Mouse (Mus musculus) limb, embryonic 14.5 days (tissue): ENCODE data around the gene Cryab. TPM values are rescaled to one million over a fixed set of nuclear protein-coding genes. Genes with fewer than 3 reads are reported as not detected.
A peak's percentile ranks its signal among the peaks of the same experiment; 100 is the strongest.

Experiments used
- ATAC-seq: fragments of 200-750 bp; cut with Nextera tagmentation; 2 replicates; pipeline ENCODE4 v1.8.0; 2017; ENCODE audit warnings: low read depth, moderate number of reproducible peaks, moderate TSS enrichment; ENCODE audit not compliant: low FRiP score
- DNase-seq: peaks from one replicate; pipeline ENCODE4 v3.0.0-alpha.2; 2015; ENCODE audit warnings: low spot score
- H3K27ac ChIP-seq: fragments of 300-500 bp; sonication (generic); replicated peaks from 2 replicates; pipeline ENCODE4 v1.5.1; 2014; ENCODE audit warnings: low read depth, mild to moderate bottlenecking, low read length, moderate library complexity, mixed read lengths
- H3K27me3 ChIP-seq: fragments of 300-500 bp; sonication (generic); 2 replicates; pipeline ENCODE4 v1.6.1; 2014; ENCODE audit warnings: low read length, mixed read lengths; ENCODE audit not compliant: control insufficient read depth, insufficient read depth
- H3K36me3 ChIP-seq: fragments of 300-500 bp; sonication (generic); 2 replicates; pipeline ENCODE4 v1.6.1; 2014; ENCODE audit warnings: mild to moderate bottlenecking, low read length, moderate library complexity, mixed read lengths; ENCODE audit not compliant: control insufficient read depth, insufficient read depth
- H3K4me1 ChIP-seq: fragments of 300-500 bp; sonication (generic); 2 replicates; pipeline ENCODE4 v1.6.1; 2014; ENCODE audit warnings: antibody characterized with exemption, low read length, mixed read lengths; ENCODE audit not compliant: control insufficient read depth, insufficient read depth
- H3K4me2 ChIP-seq: fragments of 300-500 bp; sonication (generic); replicated peaks from 2 replicates; pipeline ENCODE4 v1.6.1; 2014; ENCODE audit warnings: low read depth, mild to moderate bottlenecking, low read length, moderate library complexity; ENCODE audit not compliant: severe bottlenecking
- H3K4me3 ChIP-seq: fragments of 300-500 bp; sonication (generic); replicated peaks from 2 replicates; pipeline ENCODE4 v1.5.1; 2014; ENCODE audit warnings: low read length
- H3K9ac ChIP-seq: fragments of 300-500 bp; sonication (generic); 2 replicates; pipeline ENCODE4 v1.6.1; 2014; ENCODE audit warnings: mild to moderate bottlenecking, low read depth, low read length, moderate library complexity; ENCODE audit not compliant: severe bottlenecking
- H3K9me3 ChIP-seq: fragments of 300-500 bp; sonication (generic); 2 replicates; pipeline ENCODE4 v1.6.1; 2016; ENCODE audit warnings: low read length; ENCODE audit not compliant: control insufficient read depth
- POLR2A ChIP-seq: fragments of 200-500 bp; IDR thresholded peaks from 2 replicates; pipeline ENCODE4 v1.8.0; 2012; ENCODE audit warnings: inconsistent platforms, mild to moderate bottlenecking, moderate library complexity, borderline replicate concordance; ENCODE audit not compliant: insufficient read depth, insufficient read length; ENCODE audit errors: extremely low read depth
- WGBS: fragments of 180-500 bp; shearing (Covaris S2); extraction: QIAGEN DNeasy Blood & Tissue Kit; methylation state at CpG from one replicate; pipeline ENCODE4 v1.1.7; 2014; 5-methylcytosine and 5-hydroxymethylcytosine counted together
- polyA plus RNA-seq, 2 experiments: library from polyadenylated mRNA; depleted of rRNA in 1 of 2; stranded (reverse) in 1 of 2; unstranded in 1 of 2; fragments of >200 nt; fragmentation: Nextera tagmentation in 1 of 2; extraction: Ambion mirVana in 1 of 2; gene quantifications; 2 replicates each; pipeline versions ENCODE4 v1.2.1 to v1.2.3; 2012 to 2014

The Cryab gene
- polyA plus RNA-seq, 2 experiments, result 80.7 to 117 TPM

DNA sequence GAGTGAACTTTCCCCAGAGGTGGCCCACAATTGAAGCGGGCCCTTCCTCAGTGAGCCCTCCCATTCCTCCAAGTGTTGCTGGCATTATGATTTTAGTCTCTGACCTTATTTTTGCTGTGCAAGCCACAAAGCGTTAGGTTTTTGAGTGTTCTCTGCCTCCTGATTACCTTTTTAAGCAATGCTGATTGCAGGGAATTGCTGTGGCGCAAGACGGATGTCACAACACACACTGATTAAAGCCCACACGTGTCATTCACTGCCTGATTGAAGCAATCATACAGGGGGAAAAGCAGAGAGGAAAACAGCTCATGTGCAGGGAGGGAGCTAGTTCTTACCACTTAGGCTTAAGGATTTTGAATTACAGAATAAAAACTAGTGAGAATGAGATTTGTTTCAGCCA lies 47.2 kb downstream of the Cryab start:
- no peak overlapping the region for H3K27ac ChIP-seq
- H3K4me1 ChIP-seq, result no peaks in the 10 kb centered on the region
- H3K27me3 ChIP-seq, result no peaks in the 10 kb centered on the region
- H3K9ac ChIP-seq, result no peak overlapping the region
- ATAC-seq (no peak), DNase-seq (no peak)
- no peak overlapping the region for H3K4me2 ChIP-seq
- no peak overlapping the region for H3K4me3 ChIP-seq
- peaks cover 56% of the 10 kb centered on the region for H3K36me3 ChIP-seq
- no peak for TF ChIP-seq POLR2A
- no peaks in the 10 kb centered on the region for H3K9me3 ChIP-seq
- WGBS, result 80% methylated on average over 5 of the region's 5 CpGs

DNA sequence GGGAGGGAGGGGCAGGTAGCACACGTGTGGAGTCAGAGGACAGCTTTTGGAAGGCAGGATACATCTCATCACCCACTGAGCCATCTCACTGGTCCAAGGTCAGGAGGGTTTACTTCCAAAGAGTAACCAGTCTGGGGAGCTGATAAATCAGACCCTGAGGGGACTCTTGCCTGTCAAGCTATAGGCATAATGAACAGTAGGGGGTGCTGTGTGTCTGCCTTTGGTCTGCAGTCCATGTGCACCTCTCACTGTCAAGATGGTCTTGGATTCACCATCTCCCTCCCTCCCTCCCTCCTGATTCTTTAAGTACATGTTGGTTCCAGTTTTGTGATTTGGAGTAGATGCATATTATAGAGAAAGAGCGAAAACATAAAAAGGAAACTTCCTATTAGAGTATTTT lies 49.9 kb downstream of the Cryab start:
- Histone ChIP-seq H3K27me3 (no peaks in the 10 kb centered on the region), H3K9ac (no peak overlapping the region), H3K4me1 (no peaks in the 10 kb centered on the region), H3K36me3 (peaks cover 78% of the 10 kb centered on the region), H3K27ac (no peak overlapping the region), H3K4me2 (no peak overlapping the region), H3K9me3 (no peaks in the 10 kb centered on the region), H3K4me3 (no peak overlapping the region)
- peak; percentile 49 for DNase-seq
- ATAC-seq, result no peak
- 63% methylated on average over 2 of the region's 2 CpGs for WGBS
- TF ChIP-seq POLR2A, result no peak

DNA sequence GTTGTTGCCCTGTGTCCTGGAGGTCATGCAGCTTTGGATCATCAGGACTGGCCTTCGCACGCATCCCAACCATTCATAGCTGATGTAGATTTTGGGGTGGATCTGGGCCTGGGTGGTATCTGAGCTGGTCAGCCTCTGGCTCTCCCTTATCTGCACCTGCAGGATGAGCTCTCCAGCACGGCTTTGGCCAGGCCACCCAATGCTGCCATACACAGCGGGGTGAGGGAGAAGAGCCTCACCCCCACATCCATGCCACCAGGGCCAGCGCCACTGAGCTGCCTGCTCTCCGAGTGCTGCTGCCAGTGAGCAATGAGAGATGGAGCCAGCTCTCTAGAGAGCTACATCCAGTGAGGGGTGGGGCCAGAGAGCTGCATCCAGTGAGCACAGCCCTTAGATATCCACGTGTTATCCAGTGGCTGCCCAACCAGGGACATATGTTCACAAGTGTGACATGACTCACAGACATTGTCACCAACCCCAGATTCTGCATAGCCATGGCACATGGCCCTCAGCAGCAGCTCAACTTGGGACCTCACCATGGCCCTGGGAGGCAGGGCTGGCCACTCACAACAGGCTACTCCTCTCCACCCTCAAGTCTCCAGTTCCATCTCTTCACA lies 52.0 kb downstream of the Cryab start:
- H3K9ac ChIP-seq, result no peak overlapping the region
- H3K36me3 ChIP-seq, result peaks cover 79% of the 10 kb centered on the region
- no peaks in the 10 kb centered on the region for H3K9me3 ChIP-seq
- H3K27me3 ChIP-seq, result no peaks in the 10 kb centered on the region
- H3K4me3 ChIP-seq, result no peak overlapping the region
- no peak for ATAC-seq
- DNase-seq, result no peak
- 88% methylated on average over 7 of the region's 7 CpGs for WGBS
- H3K27ac ChIP-seq, result no peak overlapping the region
- H3K4me1 ChIP-seq, result no peaks in the 10 kb centered on the region
- TF ChIP-seq POLR2A, result no peak
- no peak overlapping the region for H3K4me2 ChIP-seq

Other genes with a start within 250 kb of the Cryab start
- gene Pts, start 222.6 kb upstream of the Cryab start, polyA plus RNA-seq (2012; rRNA removed), result 49.3 and 64.3 TPM in 2 replicates
- gene Pts, start 222.6 kb upstream of the Cryab start, polyA plus RNA-seq (2014; fragmentation: Nextera tagmentation; extraction: Ambion mirVana), result 64.2 and 72.3 TPM in 2 replicates
- gene Il18, start 196.5 kb upstream of the Cryab start, polyA plus RNA-seq (2012; rRNA removed), result 2.2 and 2.4 TPM in 2 replicates
- gene Il18, start 196.5 kb upstream of the Cryab start, polyA plus RNA-seq (2014; fragmentation: Nextera tagmentation; extraction: Ambion mirVana), result 2.4 and 2.9 TPM in 2 replicates
- gene Bco2, start 196.1 kb upstream of the Cryab start, polyA plus RNA-seq (2012; rRNA removed), result 0.09 and 0.26 TPM in 2 replicates
- gene Bco2, start 196.1 kb upstream of the Cryab start, polyA plus RNA-seq (2014; fragmentation: Nextera tagmentation; extraction: Ambion mirVana), result 0.12 and 0.14 TPM in 2 replicates
- not detected in 2 replicates for gene Tex12, start 190.0 kb upstream of the Cryab start, polyA plus RNA-seq (2012; rRNA removed)
- gene Tex12, start 190.0 kb upstream of the Cryab start, polyA plus RNA-seq (2014; fragmentation: Nextera tagmentation; extraction: Ambion mirVana), result not detected in 2 replicates
- gene Sdhd, start 147.5 kb upstream of the Cryab start, polyA plus RNA-seq (2012; rRNA removed), result 170 and 197 TPM in 2 replicates
- gene Sdhd, start 147.5 kb upstream of the Cryab start, polyA plus RNA-seq (2014; fragmentation: Nextera tagmentation; extraction: Ambion mirVana), result 258 and 266 TPM in 2 replicates
- gene Timm8b, start 147.4 kb upstream of the Cryab start, polyA plus RNA-seq (2012; rRNA removed), result 145 and 238 TPM in 2 replicates
- gene Timm8b, start 147.4 kb upstream of the Cryab start, polyA plus RNA-seq (2014; fragmentation: Nextera tagmentation; extraction: Ambion mirVana), result 239 and 244 TPM in 2 replicates
- 2.2 and 2.3 TPM in 2 replicates for gene Pih1d2, start 134.0 kb upstream of the Cryab start, polyA plus RNA-seq (2012; rRNA removed)
- gene Pih1d2, start 134.0 kb upstream of the Cryab start, polyA plus RNA-seq (2014; fragmentation: Nextera tagmentation; extraction: Ambion mirVana), result 2.5 and 3.2 TPM in 2 replicates
- 18.1 and 20.4 TPM in 2 replicates for gene Nkapd1, start 133.9 kb upstream of the Cryab start, polyA plus RNA-seq (2012; rRNA removed)
- gene Nkapd1, start 133.9 kb upstream of the Cryab start, polyA plus RNA-seq (2014; fragmentation: Nextera tagmentation; extraction: Ambion mirVana), result 27.7 and 27.8 TPM in 2 replicates
- gene Dlat, start 91.5 kb upstream of the Cryab start, polyA plus RNA-seq (2012; rRNA removed), result 24.3 and 30.4 TPM in 2 replicates
- gene Dlat, start 91.5 kb upstream of the Cryab start, polyA plus RNA-seq (2014; fragmentation: Nextera tagmentation; extraction: Ambion mirVana), result 49.5 and 57.3 TPM in 2 replicates
- gene Dixdc1, start 11.8 kb upstream of the Cryab start, polyA plus RNA-seq (2012; rRNA removed), result 16.4 and 17.5 TPM in 2 replicates
- 16.1 and 18.9 TPM in 2 replicates for gene Dixdc1, start 11.8 kb upstream of the Cryab start, polyA plus RNA-seq (2014; fragmentation: Nextera tagmentation; extraction: Ambion mirVana)
- gene 2310030G06Rik, start 4.8 kb upstream of the Cryab start, polyA plus RNA-seq (2012; rRNA removed), result 3.8 and 4.9 TPM in 2 replicates
- 5.2 and 5.4 TPM in 2 replicates for gene 2310030G06Rik, start 4.8 kb upstream of the Cryab start, polyA plus RNA-seq (2014; fragmentation: Nextera tagmentation; extraction: Ambion mirVana)
- gene Hspb2, start 1.0 kb downstream of the Cryab start, polyA plus RNA-seq (2012; rRNA removed), result 53.0 and 61.6 TPM in 2 replicates
- gene Hspb2, start 1.0 kb downstream of the Cryab start, polyA plus RNA-seq (2014; fragmentation: Nextera tagmentation; extraction: Ambion mirVana), result 47.8 and 78.7 TPM in 2 replicates
- 7.4 and 7.7 TPM in 2 replicates for gene Fdxacb1, start 16.9 kb downstream of the Cryab start, polyA plus RNA-seq (2012; rRNA removed)
- gene Fdxacb1, start 16.9 kb downstream of the Cryab start, polyA plus RNA-seq (2014; fragmentation: Nextera tagmentation; extraction: Ambion mirVana), result 10.6 and 10.8 TPM in 2 replicates
- 33.2 and 41.9 TPM in 2 replicates for gene Alg9, start 23.7 kb downstream of the Cryab start, polyA plus RNA-seq (2012; rRNA removed)
- 35.8 and 35.9 TPM in 2 replicates for gene Alg9, start 23.7 kb downstream of the Cryab start, polyA plus RNA-seq (2014; fragmentation: Nextera tagmentation; extraction: Ambion mirVana)
- gene 1110032A03Rik, start 24.2 kb downstream of the Cryab start, polyA plus RNA-seq (2012; rRNA removed), result 27.1 and 27.6 TPM in 2 replicates
- 25.5 and 29.5 TPM in 2 replicates for gene 1110032A03Rik, start 24.2 kb downstream of the Cryab start, polyA plus RNA-seq (2014; fragmentation: Nextera tagmentation; extraction: Ambion mirVana)
- 25.2 and 27.3 TPM in 2 replicates for gene Ppp2r1b, start 94.0 kb downstream of the Cryab start, polyA plus RNA-seq (2012; rRNA removed)
- 51.0 and 53.8 TPM in 2 replicates for gene Ppp2r1b, start 94.0 kb downstream of the Cryab start, polyA plus RNA-seq (2014; fragmentation: Nextera tagmentation; extraction: Ambion mirVana)